Mouse (Mus musculus) liver, postnatal 0 days (tissue): ENCODE measurements around the gene Eif4a3.

Experiments
- CTCF ChIP-seq: sonication (generic); IDR thresholded peaks from 2 replicates; pipeline ENCODE4 v1.5.1; 2016; ENCODE audit warnings: antibody characterized with exemption, low read depth
- EP300 ChIP-seq: IDR thresholded peaks from 2 replicates; pipeline ENCODE4 v1.6.1; 2016; ENCODE audit warnings: antibody characterized with exemption, low read depth, mild to moderate bottlenecking

- TF ChIP-seq CTCF (peak; percentile 53), EP300 (no peak)
These were observed 26.5 kb downstream of the Eif4a3 start for GRCm38 (mm10) chr11:119273186-119273930.
